Mouse (Mus musculus) liver, embryonic 14.5 days (tissue): ENCODE results near the gene Pou2f2.

Experiments used
- CTCF ChIP-seq: IDR thresholded peaks from 2 replicates; pipeline ENCODE4 v1.5.1; 2016; ENCODE audit warnings: antibody characterized with exemption, low read depth, control low read depth
- EP300 ChIP-seq: IDR thresholded peaks from 2 replicates; pipeline ENCODE4 v1.6.1; 2016; ENCODE audit warnings: antibody characterized with exemption, low read depth

DNA sequence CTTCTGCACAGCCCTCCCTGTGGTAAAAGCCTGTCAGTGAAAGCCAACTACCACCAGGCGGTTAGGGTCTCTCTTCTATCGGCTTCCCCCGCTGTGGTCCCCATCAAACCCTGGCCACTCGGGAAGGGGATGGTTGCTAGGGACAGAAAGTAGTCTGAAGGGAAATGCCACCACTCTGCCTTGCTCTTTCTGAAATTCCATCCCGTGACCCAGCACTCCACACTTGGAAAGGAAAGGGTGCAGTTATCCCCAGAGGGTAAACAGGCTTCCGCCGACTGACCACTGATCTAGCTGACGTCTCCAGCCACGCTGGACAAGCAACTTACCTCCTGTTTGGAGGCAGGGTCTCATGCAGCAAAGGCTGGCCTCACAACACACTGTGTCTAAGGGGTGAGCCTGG, 51.6 kb downstream of the Pou2f2 start:
- TF ChIP-seq CTCF: no peak
- TF ChIP-seq EP300: no peak
